ENCODE assay signal across 28 mouse cellular contexts in the genomic region with DNA sequence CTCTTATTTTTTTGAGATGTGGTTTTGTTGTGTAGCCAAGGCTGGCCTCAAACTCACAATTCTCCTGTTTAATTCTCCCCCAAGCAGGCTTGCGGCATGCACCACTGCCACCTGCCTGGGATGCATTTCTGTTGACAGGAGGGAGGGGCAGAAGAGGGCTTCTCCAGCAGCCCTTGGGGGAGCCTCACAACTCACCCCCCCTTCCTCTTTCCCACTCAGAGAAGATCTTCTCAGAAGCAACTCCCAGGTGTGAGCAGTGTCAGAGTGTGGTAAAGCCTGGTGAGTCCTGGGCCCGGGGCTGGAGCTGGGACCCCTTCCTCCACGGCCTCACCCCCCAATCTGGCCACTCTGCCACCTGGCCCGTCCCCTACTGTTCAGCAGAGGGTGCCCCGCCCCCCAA. TPM values are rescaled to one million over a fixed set of nuclear protein-coding genes. Genes with fewer than 3 reads are reported as not detected.
"Had no signal": no experiment of that assay in that cellular context is flagged by ENCODE, and none has a peak within 500 bp of the region (broad histone marks: within the 10 kb centered on the region; RNA-seq: fewer than 3 reads in every experiment).

No protein-coding gene starts in this region.

- H3K9ac ChIP-seq: limb, embryonic 12.5 days; limb, embryonic 15.5 days; liver, embryonic 14.5 days; liver, postnatal 0 days; lung, embryonic 14.5 days; midbrain, embryonic 12.5 days; midbrain, embryonic 15.5 days; neural tube, embryonic 12.5 days; neural tube, embryonic 15.5 days had no signal

- H3K9me3 ChIP-seq: limb, embryonic 12.5 days; limb, embryonic 15.5 days; midbrain, embryonic 12.5 days; midbrain, embryonic 15.5 days; neural tube, embryonic 12.5 days; neural tube, embryonic 15.5 days had no signal

- H3K4me3 ChIP-seq: left cerebral cortex, adult 2 months; limb, embryonic 12.5 days; limb, embryonic 15.5 days; midbrain, embryonic 12.5 days; midbrain, embryonic 15.5 days; neural tube, embryonic 12.5 days; neural tube, embryonic 15.5 days had no signal

- DNase-seq: kidney, adult 2 months; kidney, postnatal 25 days; left cerebral cortex, postnatal 4 days; liver, postnatal 0 days; lung, embryonic 14.5 days; right cerebral cortex, adult 18-20 months; right cerebral cortex, postnatal 14 days; right cerebral cortex, postnatal 4 days had no signal

- H3K27me3 ChIP-seq: limb, embryonic 12.5 days; limb, embryonic 15.5 days; midbrain, embryonic 12.5 days; midbrain, embryonic 15.5 days; neural tube, embryonic 12.5 days; neural tube, embryonic 15.5 days had no signal

- H3K27ac ChIP-seq: kidney, postnatal 0 days; limb, embryonic 12.5 days; limb, embryonic 15.5 days; liver, embryonic 14.5 days; macrophage; midbrain, embryonic 12.5 days; midbrain, embryonic 15.5 days; neural tube, embryonic 12.5 days; neural tube, embryonic 15.5 days; stomach, postnatal 0 days had no signal

- ATAC-seq: intestine, postnatal 0 days; liver, postnatal 0 days; lung, postnatal 0 days; midbrain, embryonic 15.5 days had no signal

- H3K4me2 ChIP-seq: limb, embryonic 12.5 days; limb, embryonic 15.5 days; liver, embryonic 11.5 days; lung, embryonic 14.5 days; midbrain, embryonic 12.5 days; midbrain, embryonic 15.5 days; neural tube, embryonic 12.5 days; neural tube, embryonic 15.5 days had no signal

RNA-seq across cellular contexts. Expression of gene Ccer2, which starts 29.2 kb away (rescaled TPM):
- total RNA-seq: megakaryocyte, adult 5-6 weeks had no signal
- polyA plus RNA-seq: intestine, embryonic 14.5 days; intestine, postnatal 0 days; kidney, adult 2 months; kidney, embryonic 14.5 days; kidney, postnatal 0 days; large intestine, adult 2 months; liver, embryonic 11.5 days; liver, embryonic 14.5 days; liver, postnatal 0 days; lung, embryonic 14.5 days; lung, postnatal 0 days; macrophage; midbrain, embryonic 12.5 days; stomach, embryonic 14.5 days; stomach, postnatal 0 days; urinary bladder, adult 2 months had no signal
